In the genomic region with DNA sequence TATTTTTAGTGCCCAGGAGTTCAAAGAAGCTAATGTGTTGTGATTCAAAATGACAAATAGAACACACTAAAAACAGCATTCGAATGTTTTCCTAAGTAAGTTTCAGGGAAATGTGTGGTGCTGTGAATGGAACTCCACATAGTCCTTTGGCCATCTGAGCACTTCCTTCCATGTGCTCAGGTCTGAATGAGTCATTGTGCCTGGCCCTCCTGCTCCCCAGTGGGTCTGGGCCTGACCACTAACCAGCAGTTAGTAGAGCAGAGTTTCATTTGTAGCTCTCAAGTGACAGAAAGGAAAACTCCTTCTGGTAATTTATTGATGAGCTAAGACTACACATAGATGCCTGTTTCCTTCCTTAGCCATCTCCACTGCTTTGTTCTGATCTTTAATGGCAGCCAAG, we compare ENCODE assay signal across 24 mouse cellular contexts.
A peak's percentile ranks its signal among the peaks of the same experiment; 100 is the strongest.
DNase-seq lines count a peak whose midpoint lies in the region; ATAC-seq lines count a peak whose summit lies in the region.
"Had no signal": no experiment of that assay in that cellular context is flagged by ENCODE, and none has a peak within 500 bp of the region (broad histone marks: within the 10 kb centered on the region; RNA-seq: fewer than 3 reads in every experiment).

No protein-coding gene starts in this region.

- no peak overlapping the region for H3K9ac ChIP-seq in limb, embryonic 15.5 days
- H3K9ac ChIP-seq: embryonic facial prominence, embryonic 12.5 days; embryonic facial prominence, embryonic 15.5 days; forebrain, embryonic 13.5 days; forebrain, embryonic 15.5 days; forebrain, postnatal 0 days had no signal

- H3K36me3 ChIP-seq in limb, embryonic 15.5 days = no peaks in the 10 kb centered on the region
- H3K36me3 ChIP-seq in limb, embryonic 10.5 days = no peaks in the 10 kb centered on the region
- H3K36me3 ChIP-seq: embryonic facial prominence, embryonic 12.5 days; embryonic facial prominence, embryonic 15.5 days; forebrain, embryonic 15.5 days; G1E had no signal

- no peaks in the 10 kb centered on the region for H3K27me3 ChIP-seq in limb, embryonic 15.5 days
- H3K27me3 ChIP-seq in limb, embryonic 10.5 days (ENCODE audit: low read depth, poor library complexity, severe bottlenecking) = no peaks in the 10 kb centered on the region
- H3K27me3 ChIP-seq: embryonic facial prominence, embryonic 12.5 days; embryonic facial prominence, embryonic 15.5 days; forebrain, embryonic 13.5 days; forebrain, embryonic 15.5 days had no signal

- no peak overlapping the region for H3K4me2 ChIP-seq in limb, embryonic 15.5 days
- H3K4me2 ChIP-seq: embryonic facial prominence, embryonic 12.5 days; embryonic facial prominence, embryonic 15.5 days; forebrain, embryonic 13.5 days; forebrain, embryonic 15.5 days had no signal

- no peak overlapping the region for H3K27ac ChIP-seq in limb, embryonic 15.5 days
- no peak overlapping the region for H3K27ac ChIP-seq in limb, embryonic 10.5 days
- H3K27ac ChIP-seq: embryonic facial prominence, embryonic 12.5 days; embryonic facial prominence, embryonic 15.5 days; forebrain, embryonic 13.5 days; forebrain, embryonic 15.5 days had no signal

- 0 out of 2 replicates have a peak, but pooled peaks have one; percentile 75 for ATAC-seq in limb, embryonic 15.5 days (ENCODE audit: insufficient number of reproducible peaks, low FRiP score, low TSS enrichment, low read depth)
- ATAC-seq: forebrain, embryonic 13.5 days; forebrain, embryonic 15.5 days; forebrain, postnatal 0 days had no signal

- H3K9me3 ChIP-seq in limb, embryonic 15.5 days = no peaks in the 10 kb centered on the region
- H3K9me3 ChIP-seq in limb, embryonic 10.5 days (replicated peaks) = no peaks in the 10 kb centered on the region
- H3K9me3 ChIP-seq: embryonic facial prominence, embryonic 12.5 days; embryonic facial prominence, embryonic 15.5 days; forebrain, embryonic 13.5 days; forebrain, embryonic 15.5 days; G1E had no signal

- no peak for DNase-seq in limb, embryonic 10.5 days (ENCODE audit: low spot score)
- DNase-seq in 416B (ENCODE audit: low read depth) = peak; percentile 51
- peak; percentile 53 for DNase-seq in Muller cell, postnatal 12 days (ENCODE audit: inconsistent ontology term)
- DNase-seq in lung, postnatal 14 days = no peak
- DNase-seq in spleen, postnatal 10 days (ENCODE audit: low spot score in 2 of 2) = no peak
- no peak for DNase-seq in layer of hippocampus, adult 11-12 months (ENCODE audit: low spot score)
- DNase-seq: adrenal gland, adult 2 months; adrenal gland, postnatal 10 days; adrenal gland, postnatal 25 days; cerebellum, adult 11 months; cerebellum, adult 18-20 months; cerebellum, adult 8-10 months; cerebellum, adult 9-11 months; cerebellum, postnatal 14 days; cerebellum, postnatal 36 days; embryo, embryonic 11 days; forebrain, postnatal 0 days had no signal

- 86% methylated on average over 1 of the region's 1 CpGs for WGBS in limb, embryonic 15.5 days
- 87% methylated on average over 1 of the region's 1 CpGs for WGBS in limb, embryonic 10.5 days

- H3K4me1 ChIP-seq in limb, embryonic 15.5 days = no peaks in the 10 kb centered on the region; the same call in 1 of the 2 replicates
- no peaks in the 10 kb centered on the region for H3K4me1 ChIP-seq in limb, embryonic 10.5 days
- H3K4me1 ChIP-seq: embryonic facial prominence, embryonic 12.5 days; embryonic facial prominence, embryonic 15.5 days; forebrain, embryonic 13.5 days; forebrain, embryonic 15.5 days had no signal

- H3K4me3 ChIP-seq in limb, embryonic 15.5 days = no peak overlapping the region
- no peak overlapping the region for H3K4me3 ChIP-seq in limb, embryonic 10.5 days
- H3K4me3 ChIP-seq: embryonic facial prominence, embryonic 12.5 days; embryonic facial prominence, embryonic 15.5 days; erythroblast, embryonic 14.5 days; forebrain, embryonic 13.5 days; forebrain, embryonic 15.5 days had no signal

Comparison
In these comparisons a context has a peak if more than half of its experiments do, and no peak if none do; other contexts are left out.
1. DNase-seq: peak in 416B (single experiment) and Muller cell, postnatal 12 days (single experiment); none in limb, embryonic 10.5 days (single experiment), lung, postnatal 14 days (single experiment), spleen, postnatal 10 days (0 of 2) and layer of hippocampus, adult 11-12 months (single experiment).